ENCODE assay signal across 11 mouse cellular contexts in the genomic region with DNA sequence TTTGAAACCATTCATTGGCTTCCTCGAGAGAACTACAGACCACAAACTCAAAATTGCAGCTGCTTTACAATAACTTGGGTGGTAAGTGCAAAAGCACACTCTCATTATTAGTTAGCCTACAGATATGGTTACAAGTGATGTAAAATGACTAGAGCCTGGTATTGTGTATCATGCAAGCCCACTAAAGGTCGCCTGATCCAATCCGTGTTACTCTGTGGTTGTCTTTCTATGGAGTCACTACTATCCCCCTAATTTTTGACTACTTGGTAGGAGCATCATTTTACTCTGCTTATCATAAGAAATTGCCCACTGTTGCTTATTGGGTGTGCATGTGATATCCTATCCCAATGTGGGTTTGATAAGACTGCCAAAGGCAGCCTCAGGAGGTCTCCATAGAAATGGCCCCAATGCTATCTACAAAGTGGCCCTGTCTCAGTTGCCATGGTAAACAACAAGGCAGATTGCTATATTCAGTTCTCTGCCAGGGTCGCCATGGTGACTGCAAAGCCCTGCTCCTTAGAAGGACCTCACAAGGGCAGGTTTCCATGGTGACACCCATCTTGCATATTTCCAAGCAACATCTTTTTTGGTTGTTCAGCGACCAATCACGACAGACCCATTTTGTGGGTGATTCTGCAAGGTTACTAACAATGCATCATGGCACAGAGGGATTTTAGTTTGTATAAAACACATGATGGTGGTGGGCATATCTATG. TPM values are rescaled to one million over a fixed set of nuclear protein-coding genes. Genes with fewer than 3 reads are reported as not detected.
DNase-seq lines count a peak whose midpoint lies in the region; ATAC-seq lines count a peak whose summit lies in the region.
"Had no signal": no experiment of that assay in that cellular context is flagged by ENCODE, and none has a peak within 500 bp of the region (broad histone marks: within the 10 kb centered on the region; RNA-seq: fewer than 3 reads in every experiment).

No protein-coding gene starts in this region.

- peak; percentile 64; the same call in 1 of the 2 replicates for ATAC-seq in frontal cortex, adult (ENCODE audit: low TSS enrichment)
- ATAC-seq in hindbrain, embryonic 13.5 days (ENCODE audit: low FRiP score): peak; percentile 95
- no peak for ATAC-seq in activated CD4-positive, CD25-positive, alpha-beta regulatory T cell, adult 4 months

- H3K4me2 ChIP-seq in hindbrain, embryonic 13.5 days: no peak overlapping the region
- H3K4me2 ChIP-seq: embryonic facial prominence, embryonic 15.5 days; heart, embryonic 12.5 days had no signal

- DNase-seq in frontal cortex, postnatal 25 days (ENCODE audit: low spot score in 2 of 2): no peak
- peak; percentile 73 for DNase-seq in midbrain, embryonic 10.5 days (ENCODE audit: low spot score)
- DNase-seq in right cerebral cortex, postnatal 25 days: peak; percentile 20
- DNase-seq in kidney, adult 8-10 months: no peak
- no peak for DNase-seq in c-Kit-positive CD71-positive TER-119-positive erythroid progenitor cells, embryonic 14.5 days (ENCODE audit: low spot score)
- DNase-seq: lung, postnatal 14 days had no signal

- no peak overlapping the region for H3K27ac ChIP-seq in hindbrain, embryonic 13.5 days
- no peak overlapping the region for H3K27ac ChIP-seq in midbrain, embryonic 10.5 days (replicated peaks)
- H3K27ac ChIP-seq: embryonic facial prominence, embryonic 15.5 days had no signal

- 45% methylated on average over 6 of the region's 6 CpGs for WGBS in hindbrain, embryonic 13.5 days
- 72% methylated on average over 6 of the region's 6 CpGs for WGBS in midbrain, embryonic 10.5 days

- H3K27me3 ChIP-seq in hindbrain, embryonic 13.5 days: no peaks in the 10 kb centered on the region
- H3K27me3 ChIP-seq in midbrain, embryonic 10.5 days (ENCODE audit: low read depth, poor library complexity, severe bottlenecking): no peaks in the 10 kb centered on the region
- H3K27me3 ChIP-seq: embryonic facial prominence, embryonic 15.5 days; heart, embryonic 12.5 days had no signal

- no peaks in the 10 kb centered on the region for H3K36me3 ChIP-seq in hindbrain, embryonic 13.5 days
- no peaks in the 10 kb centered on the region for H3K36me3 ChIP-seq in midbrain, embryonic 10.5 days
- H3K36me3 ChIP-seq: embryonic facial prominence, embryonic 15.5 days had no signal

- no peak overlapping the region for H3K9ac ChIP-seq in hindbrain, embryonic 13.5 days
- H3K9ac ChIP-seq: embryonic facial prominence, embryonic 15.5 days; heart, embryonic 12.5 days had no signal

- H3K9me3 ChIP-seq in hindbrain, embryonic 13.5 days: no peaks in the 10 kb centered on the region
- no peaks in the 10 kb centered on the region for H3K9me3 ChIP-seq in midbrain, embryonic 10.5 days (replicated peaks)
- H3K9me3 ChIP-seq: embryonic facial prominence, embryonic 15.5 days; heart, embryonic 12.5 days had no signal

- peaks cover 7% of the 10 kb centered on the region for H3K4me1 ChIP-seq in hindbrain, embryonic 13.5 days (replicated peaks)
- peaks cover 11% of the 10 kb centered on the region for H3K4me1 ChIP-seq in midbrain, embryonic 10.5 days
- H3K4me1 ChIP-seq: embryonic facial prominence, embryonic 15.5 days; heart, embryonic 12.5 days had no signal

- H3K4me3 ChIP-seq in hindbrain, embryonic 13.5 days: no peak overlapping the region
- H3K4me3 ChIP-seq in midbrain, embryonic 10.5 days: no peak overlapping the region
- H3K4me3 ChIP-seq: embryonic facial prominence, embryonic 15.5 days; heart, embryonic 12.5 days had no signal

RNA-seq across cellular contexts. Expression of a gene that starts 42.1 kb away (rescaled TPM):
- polyA plus RNA-seq in hindbrain, embryonic 13.5 days (2015; fragmentation: Nextera tagmentation; extraction: Ambion mirVana): 10.1 and 10.7 TPM in 2 replicates
- 11.4 and 13.2 TPM in 2 replicates for polyA plus RNA-seq in midbrain, embryonic 10.5 days (2016; fragmentation: Nextera tagmentation; extraction: Ambion mirVana)
- polyA plus RNA-seq in activated CD4-positive, CD25-positive, alpha-beta regulatory T cell, adult 4 months (2017; shearing (Covaris generic)): not detected

Comparison
In these comparisons a context has a peak if more than half of its experiments do, and no peak if none do; other contexts are left out.
1. DNase-seq: peak in midbrain, embryonic 10.5 days (single experiment) and right cerebral cortex, postnatal 25 days (single experiment); none in frontal cortex, postnatal 25 days (0 of 2), kidney, adult 8-10 months (0 of 2) and c-Kit-positive CD71-positive TER-119-positive erythroid progenitor cells, embryonic 14.5 days (single experiment).
2. RNA of a gene that starts 42.1 kb away (polyA plus RNA-seq): 11.4 to 13.2 TPM in midbrain, embryonic 10.5 days and 10.1 to 10.7 TPM in hindbrain, embryonic 13.5 days; not detected in activated CD4-positive, CD25-positive, alpha-beta regulatory T cell, adult 4 months; every median in the first group is over 10 times any median in the second.